Mouse (Mus musculus) adrenal gland, postnatal 36 days (tissue): ENCODE measurements at regions not wholly inside any gene's neighbourhood (a gene's known extent, or its start where the extent isn't known, plus 50 kb on each side); places are given as distances from the start of the nearest gene placed in this dataset.

Experiments
- DNase-seq, 2 experiments: peaks; one replicate each; pipeline ENCODE4 v3.0.0; 2021; ENCODE audit warnings: mixed read lengths in 1 of 2

DNA sequence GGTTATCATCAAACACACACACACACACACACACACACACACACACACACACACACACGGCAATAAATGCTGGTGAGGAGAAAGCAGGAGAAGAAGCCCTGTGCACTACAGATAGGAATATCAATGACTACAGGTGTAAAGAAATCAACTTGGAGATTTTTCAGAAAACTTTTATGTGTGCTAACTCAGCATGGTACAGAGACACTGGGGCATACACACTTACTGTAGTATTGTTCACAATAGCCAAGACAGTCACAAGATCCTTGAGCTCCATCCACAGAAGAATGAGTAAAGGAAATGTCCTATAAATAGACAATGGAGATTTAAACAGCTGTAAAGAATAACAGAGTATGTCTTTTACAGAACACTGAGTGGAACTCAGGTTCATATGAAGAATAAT is 182.4 kb downstream of the Tm2d1 start:
- no peak for DNase-seq

DNA sequence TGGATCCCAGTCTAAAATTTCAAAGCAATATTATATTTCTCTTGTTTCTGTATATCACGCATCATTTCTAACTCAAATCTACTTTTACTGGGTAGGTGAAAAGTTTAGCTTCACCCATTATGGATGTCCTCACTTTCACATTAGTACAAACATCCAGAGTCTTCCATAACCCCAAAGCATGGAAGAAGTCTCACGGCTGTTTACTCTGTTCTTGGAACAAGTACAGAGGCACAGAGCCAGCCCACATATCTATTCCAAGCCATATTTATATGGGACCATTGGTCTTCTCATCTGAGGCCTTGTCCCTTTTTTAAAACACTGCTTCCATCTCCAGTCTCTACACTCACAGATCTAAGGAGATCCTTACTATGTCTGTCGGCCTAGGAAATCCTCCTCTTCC is 192.8 kb downstream of the Tm2d1 start:
- no peak for DNase-seq

DNA sequence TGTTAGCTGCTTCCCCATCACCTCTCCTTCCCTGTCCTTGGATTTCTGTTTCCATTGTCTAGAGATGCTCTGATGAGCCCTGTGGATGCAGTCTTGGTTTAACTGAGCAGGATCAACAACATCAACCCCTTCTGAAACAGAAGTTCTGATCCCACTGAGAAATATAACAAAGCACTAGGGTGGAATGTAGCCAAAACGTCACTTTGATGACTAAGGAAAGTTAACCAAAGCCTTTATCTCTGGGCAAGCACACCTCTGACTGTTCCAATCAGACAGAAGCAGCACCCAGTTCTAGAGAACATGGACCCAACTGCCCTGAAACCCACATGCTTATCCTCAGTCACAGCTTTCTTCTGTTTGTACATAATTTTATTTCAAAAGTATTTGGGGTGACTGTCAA is 193.2 kb downstream of the Tm2d1 start:
- DNase-seq, result no peak

DNA sequence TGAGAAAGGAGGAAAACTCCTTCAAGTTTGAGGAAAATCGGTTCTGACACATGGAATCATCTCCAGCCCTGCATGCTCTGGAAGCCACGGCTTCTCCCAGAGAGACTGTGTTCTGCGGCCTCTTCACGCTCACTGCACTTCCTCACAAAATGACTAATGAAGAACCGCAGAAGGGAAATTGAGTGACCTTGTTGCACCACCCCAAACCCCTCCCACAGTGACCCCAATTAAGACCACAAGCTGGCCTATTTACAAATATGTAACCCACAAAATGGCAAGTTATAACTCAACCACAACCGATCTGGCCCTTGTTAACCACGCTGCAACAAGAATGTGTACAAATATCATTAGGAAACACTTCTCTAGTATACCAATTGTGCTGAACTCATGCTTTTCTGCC is 194.2 kb downstream of the Tm2d1 start:
- peak in 1 of 2 experiments; percentile 2 for DNase-seq

DNA sequence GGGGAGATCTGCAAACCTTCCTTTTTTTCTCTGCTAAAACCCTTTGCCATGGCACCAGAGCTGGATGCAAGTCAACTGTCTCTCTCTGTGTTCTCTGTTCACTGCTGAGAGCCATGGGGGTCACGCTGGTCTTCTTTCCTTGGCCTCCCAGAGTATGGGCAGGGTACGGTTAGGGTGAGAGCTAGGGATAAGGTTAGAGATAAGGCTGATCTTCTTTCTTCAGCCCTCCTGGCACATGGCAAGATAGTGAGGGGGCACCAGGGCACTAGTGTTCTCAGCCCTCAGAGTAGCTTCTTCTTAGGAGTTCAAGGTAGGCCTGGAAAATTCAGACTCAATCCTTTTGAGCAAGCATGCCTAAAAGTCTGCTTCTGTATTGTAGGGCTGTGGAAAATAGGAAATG is 196.1 kb downstream of the Tm2d1 start:
- DNase-seq, result no peak

DNA sequence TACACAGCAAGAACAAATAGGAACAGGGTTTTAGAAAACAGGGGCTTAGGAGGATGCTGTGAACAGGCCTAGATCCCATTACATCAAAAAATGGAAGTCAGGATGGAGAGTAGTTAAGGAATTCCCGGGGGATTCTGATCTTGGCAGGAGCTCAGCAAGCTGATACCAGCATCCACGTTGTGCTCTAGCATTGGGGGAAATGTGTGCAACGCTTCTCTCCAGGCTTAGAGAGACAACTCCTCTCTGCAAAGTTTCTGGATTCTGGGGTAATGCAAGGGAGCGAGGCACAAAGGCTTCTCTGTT is 201.1 kb downstream of the Tm2d1 start:
- DNase-seq, result peak in 1 of 2 experiments; percentile 4

DNA sequence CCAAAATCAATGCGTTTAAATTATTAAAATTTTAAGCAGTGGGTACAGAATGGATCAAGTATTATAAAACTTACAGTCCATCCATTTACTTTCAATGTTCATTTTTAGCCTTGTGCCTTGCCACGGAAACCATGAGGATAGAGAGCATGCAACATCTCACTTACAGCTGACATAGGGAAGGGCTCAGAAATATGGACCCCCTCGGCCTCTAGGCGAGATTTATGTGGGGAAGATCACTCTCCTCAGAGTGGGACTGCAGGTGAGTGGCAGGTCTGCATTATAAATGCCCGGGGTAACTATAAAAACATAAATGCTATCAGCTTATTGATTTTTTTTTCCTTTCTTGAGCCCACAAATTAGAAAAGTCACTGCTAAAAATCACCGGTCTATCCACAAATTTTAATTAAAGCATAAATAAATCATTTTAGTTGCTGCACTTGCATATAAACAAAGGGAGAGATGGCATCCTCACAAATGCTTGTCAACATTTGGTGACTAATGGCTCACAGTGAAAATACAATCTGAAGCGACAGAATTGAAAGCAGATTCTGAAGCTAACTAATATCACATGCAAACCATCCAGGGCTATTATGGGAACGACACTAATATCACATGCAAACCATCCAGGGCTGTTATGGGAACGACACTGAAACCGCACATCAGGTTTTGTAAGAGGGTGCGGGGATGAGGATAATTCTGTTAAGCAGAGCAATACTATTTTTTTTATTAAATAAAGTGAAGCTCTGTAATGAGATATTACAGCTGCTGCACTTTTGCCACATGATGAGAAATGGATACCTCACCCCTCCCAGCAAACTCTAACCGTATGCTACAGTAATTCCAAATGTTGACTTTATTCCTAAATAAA is 201.7 kb downstream of the Tm2d1 start:
- DNase-seq, result no peak

DNA sequence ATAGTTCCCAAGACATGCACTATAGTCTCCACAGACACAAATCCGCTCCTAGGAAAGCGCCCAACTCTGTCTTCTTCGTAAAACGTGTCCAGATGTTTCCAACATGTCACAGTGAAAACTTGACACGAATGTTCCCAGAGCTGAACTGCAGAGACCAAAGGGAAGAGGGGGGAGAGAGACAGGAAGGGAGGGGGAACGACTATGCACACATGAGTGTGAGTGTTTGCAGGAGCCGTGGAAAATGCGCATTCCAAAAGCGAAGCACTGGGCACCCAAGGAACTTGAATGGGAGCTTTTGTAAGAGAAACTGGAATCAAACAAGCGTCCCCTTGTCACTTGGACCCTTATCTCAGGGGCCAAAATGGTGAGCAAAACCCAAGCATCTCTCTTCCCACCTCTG is 202.8 kb downstream of the Tm2d1 start:
- DNase-seq, result no peak
